Mouse (Mus musculus) embryonic fibroblast, embryonic 13.5 days (primary cell): ENCODE results near the gene Chpf.

Experiments used
- CTCF ChIP-seq: IDR thresholded peaks from 2 replicates; pipeline ENCODE4 v1.5.1; 2011; ENCODE audit warnings: mild to moderate bottlenecking, control low read depth, low read length, moderate library complexity, borderline replicate concordance; ENCODE audit not compliant: insufficient read depth
- POLR2A ChIP-seq: IDR thresholded peaks from 2 replicates; pipeline ENCODE4 v1.6.1; 2011; ENCODE audit warnings: low read depth, mild to moderate bottlenecking, control low read depth, low read length, moderate library complexity

DNA sequence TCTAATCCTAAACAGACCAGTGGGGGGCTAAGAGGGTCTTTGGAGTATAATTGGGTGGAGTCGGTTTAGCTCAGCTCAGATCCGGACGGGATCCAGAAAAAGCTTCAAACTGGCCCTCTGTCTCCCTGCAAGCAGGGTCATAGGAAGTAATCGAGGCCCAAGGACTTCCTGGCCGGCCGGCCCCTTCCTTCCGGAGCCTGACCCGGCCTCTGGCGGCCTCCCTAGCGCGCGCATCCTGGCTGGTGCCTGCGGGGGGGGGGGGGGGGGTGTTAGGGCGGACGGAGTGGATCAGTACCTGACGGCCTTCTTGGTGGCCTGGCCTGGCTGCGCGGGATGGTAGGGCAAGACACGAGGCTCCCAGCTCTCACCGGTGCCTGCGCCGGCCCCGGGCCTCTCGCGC lies 610 bp downstream of the Chpf start:
- TF ChIP-seq CTCF (no peak), POLR2A (no peak)
